Mouse (Mus musculus) kidney, postnatal 0 days (tissue): ENCODE measurements around the gene Cntn2. TPM values are rescaled to one million over a fixed set of nuclear protein-coding genes. Genes with fewer than 3 reads are reported as not detected.

ENCODE experiments used
- ATAC-seq: fragments of 200-750 bp; cut with Nextera tagmentation; replicated peaks from 2 replicates; pipeline ENCODE4 v1.8.0; 2017; ENCODE audit warnings: low read depth, moderate number of reproducible peaks, moderate TSS enrichment, moderate library complexity; ENCODE audit not compliant: low FRiP score
- DNase-seq: peaks from one replicate; pipeline ENCODE4 v3.0.0-alpha.2; 2016; ENCODE audit warnings: low spot score
- H3K27ac ChIP-seq: fragments of 300-500 bp; sonication (generic); 2 replicates; pipeline ENCODE4 v1.5.1; 2014; ENCODE audit warnings: mild to moderate bottlenecking
- H3K27me3 ChIP-seq: fragments of 300-500 bp; sonication (generic); 2 replicates; pipeline ENCODE4 v1.6.1; 2014; ENCODE audit warnings: low read length, mixed read lengths; ENCODE audit not compliant: insufficient read depth
- H3K36me3 ChIP-seq: fragments of 300-500 bp; sonication (generic); 2 replicates; pipeline ENCODE4 v1.6.1; 2014; ENCODE audit warnings: low read length, mixed read lengths; ENCODE audit not compliant: insufficient read depth
- H3K4me1 ChIP-seq: fragments of 300-500 bp; sonication (generic); replicated peaks from 2 replicates; pipeline ENCODE4 v1.6.1; 2014; ENCODE audit warnings: antibody characterized with exemption, low read length, mixed read lengths; ENCODE audit not compliant: insufficient read depth
- H3K4me2 ChIP-seq: fragments of 300-500 bp; sonication (generic); 2 replicates; pipeline ENCODE4 v1.6.1; 2014; ENCODE audit warnings: mild to moderate bottlenecking, low read length, moderate library complexity, mixed read lengths
- H3K4me3 ChIP-seq: fragments of 300-500 bp; sonication (generic); replicated peaks from 2 replicates; pipeline ENCODE4 v1.5.1; 2014; ENCODE audit warnings: low read depth, low read length
- H3K9ac ChIP-seq: fragments of 300-500 bp; sonication (generic); 2 replicates; pipeline ENCODE4 v1.6.1; 2014; ENCODE audit warnings: low read depth, low read length
- H3K9me3 ChIP-seq: fragments of 300-500 bp; sonication (generic); replicated peaks from 2 replicates; pipeline ENCODE4 v1.6.1; 2016; ENCODE audit warnings: low read length, inconsistent platforms, mixed read lengths
- CTCF ChIP-seq: IDR thresholded peaks from 2 replicates; pipeline ENCODE4 v1.5.1; 2016; ENCODE audit warnings: antibody characterized with exemption, low read depth, mild to moderate bottlenecking, moderate library complexity
- WGBS: fragments of 180-500 bp; shearing (Covaris S2); extraction: QIAGEN DNeasy Blood & Tissue Kit; methylation state at CpG from one replicate; pipeline ENCODE4 v1.1.7; 2014; 5-methylcytosine and 5-hydroxymethylcytosine counted together
- polyA plus RNA-seq: library from polyadenylated mRNA; unstranded; fragments of >200 nt; fragmentation: Nextera tagmentation; extraction: Ambion mirVana; gene quantifications from 2 replicates; pipeline ENCODE4 v1.2.1, GENCODE M21; 2015

Gene Cntn2
- polyA plus RNA-seq, result 0.13 TPM in 2 replicates

- ATAC-seq, result no peak
- 1% methylated on average over 30 of the region's 30 CpGs for WGBS
Measured at GRCm38 (mm10) chr1:132542762-132543306, at the start of gene Cntn2. TSS of gene Cntn2 (minus strand) at chr1:132543256.

GRCm38 (mm10) chr1:132592145-132592544 lies 49.1 kb upstream of the Cntn2 start:
- Histone ChIP-seq H3K9ac (no peak overlapping the region), H3K36me3 (no peaks in the 10 kb centered on the region), H3K4me3 (no peak overlapping the region), H3K4me2 (no peak overlapping the region), H3K9me3 (no peaks in the 10 kb centered on the region), H3K27me3 (no peaks in the 10 kb centered on the region), H3K27ac (no peak overlapping the region), H3K4me1 (no peaks in the 10 kb centered on the region)
- ATAC-seq (no peak), DNase-seq (no peak)
- WGBS, result 81% methylated on average over 5 of the region's 5 CpGs
- no peak for TF ChIP-seq CTCF

More at GRCm38 (mm10) chr1:132542762-132543306, at the start of gene Cntn2:
- Histone ChIP-seq H3K27ac (no peak within 1 kb of the TSS), H3K4me2 (peak within 1 kb of the TSS; percentile 41), H3K9me3 (no peaks in the 10 kb centered on the region), H3K4me3 (no peak within 1 kb of the TSS), H3K27me3 (peaks cover 26% of the 10 kb centered on the region), H3K9ac (no peak within 1 kb of the TSS), H3K36me3 (no peaks in the 10 kb centered on the region), H3K4me1 (peaks cover 7% of the 10 kb centered on the region; the same call in 1 of the 2 replicates)
- no peak for TF ChIP-seq CTCF
- peak; percentile 29 for DNase-seq

- Histone ChIP-seq H3K27me3 (no peaks in the 10 kb centered on the region), H3K4me2 (no peak overlapping the region), H3K27ac (no peak overlapping the region), H3K36me3 (no peaks in the 10 kb centered on the region), H3K9ac (no peak overlapping the region), H3K4me1 (peaks cover 3% of the 10 kb centered on the region; the same call in 1 of the 2 replicates), H3K4me3 (no peak overlapping the region), H3K9me3 (no peaks in the 10 kb centered on the region)
- TF ChIP-seq CTCF, result no peak
- ATAC-seq (no peak), DNase-seq (no peak)
- 78% methylated on average over 11 of the region's 11 CpGs for WGBS
Measured at GRCm38 (mm10) chr1:132591399-132591930, 48.4 kb upstream of the Cntn2 start.

GRCm38 (mm10) chr1:132586679-132587201 lies 43.7 kb upstream of the Cntn2 start:
- Histone ChIP-seq H3K4me3 (no peak overlapping the region), H3K4me2 (peak overlapping the region; percentile 18; the same call in 1 of the 2 replicates), H3K27ac (no peak overlapping the region), H3K27me3 (no peaks in the 10 kb centered on the region), H3K9me3 (no peaks in the 10 kb centered on the region), H3K9ac (no peak overlapping the region), H3K36me3 (no peaks in the 10 kb centered on the region), H3K4me1 (peaks cover 3% of the 10 kb centered on the region; the same call in 1 of the 2 replicates)
- DNase-seq (peak; percentile 37), ATAC-seq (peak; percentile 86)
- 30% methylated on average over 15 of the region's 15 CpGs for WGBS
- TF ChIP-seq CTCF, result no peak

DNA sequence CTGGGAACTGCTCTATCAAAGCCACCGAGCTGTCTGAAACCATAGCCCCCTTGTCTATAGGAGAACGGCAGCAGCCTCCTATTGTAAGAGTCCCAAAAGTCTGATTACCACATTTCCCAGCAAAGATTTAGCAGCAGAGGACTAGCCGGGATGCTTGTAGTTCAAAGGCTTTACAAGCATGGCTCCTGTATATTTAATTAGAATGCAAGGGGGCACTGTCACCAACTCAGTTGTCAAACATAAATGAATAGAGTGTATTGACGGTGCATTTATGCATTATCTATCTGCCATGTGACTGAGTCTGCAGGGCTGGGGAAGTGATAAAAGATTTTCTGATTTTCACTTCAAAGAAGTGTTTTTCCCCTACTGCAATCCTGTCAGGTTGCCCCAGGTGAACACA lies 42.3 kb upstream of the Cntn2 start:
- no peaks in the 10 kb centered on the region for H3K27me3 ChIP-seq
- H3K4me3 ChIP-seq, result no peak overlapping the region
- H3K27ac ChIP-seq, result no peak overlapping the region
- ATAC-seq, result no peak
- 81% methylated on average over 4 of the region's 4 CpGs for WGBS
- H3K9me3 ChIP-seq, result no peaks in the 10 kb centered on the region
- H3K36me3 ChIP-seq, result no peaks in the 10 kb centered on the region
- H3K4me2 ChIP-seq, result no peak overlapping the region
- H3K4me1 ChIP-seq, result peaks cover 3% of the 10 kb centered on the region; the same call in 1 of the 2 replicates
- no peak overlapping the region for H3K9ac ChIP-seq
- no peak for DNase-seq
- TF ChIP-seq CTCF, result no peak

- Histone ChIP-seq H3K4me1 (peaks cover 3% of the 10 kb centered on the region; the same call in 1 of the 2 replicates), H3K9me3 (no peaks in the 10 kb centered on the region), H3K9ac (no peak overlapping the region), H3K27me3 (no peaks in the 10 kb centered on the region), H3K4me3 (no peak overlapping the region), H3K4me2 (no peak overlapping the region), H3K36me3 (no peaks in the 10 kb centered on the region), H3K27ac (no peak overlapping the region)
- ATAC-seq (no peak), DNase-seq (no peak)
- no peak for TF ChIP-seq CTCF
- WGBS, result 75% methylated on average over 18 of the region's 18 CpGs
Measured at GRCm38 (mm10) chr1:132582998-132583604, 40.0 kb upstream of the Cntn2 start.
